Mouse (Mus musculus) limb, embryonic 10.5 days (tissue): ENCODE data around the gene Spdye4b. TPM values are rescaled to one million over a fixed set of nuclear protein-coding genes. Genes with fewer than 3 reads are reported as not detected.
"Not testable (repeated sequence)": the region's sequence is repeated elsewhere in the genome, so short reads cannot be mapped to it uniquely, and the experiment has no call there.

Experiments used
- DNase-seq: peaks from one replicate; pipeline ENCODE4 v3.0.0-alpha.2; 2017; ENCODE audit warnings: low spot score
- H3K27ac ChIP-seq: fragments of 300-500 bp; sonication (generic); 2 replicates; pipeline ENCODE4 v1.5.1; 2016; ENCODE audit warnings: mild to moderate bottlenecking
- H3K27me3 ChIP-seq: fragments of 300-500 bp; sonication (generic); 2 replicates; pipeline ENCODE4 v1.6.1; 2016; ENCODE audit warnings: low read depth, mild to moderate bottlenecking; ENCODE audit not compliant: poor library complexity, severe bottlenecking
- H3K36me3 ChIP-seq: fragments of 300-500 bp; sonication (generic); 2 replicates; pipeline ENCODE4 v1.6.1; 2016; ENCODE audit warnings: mild to moderate bottlenecking, moderate library complexity
- H3K4me1 ChIP-seq: fragments of 300-500 bp; sonication (generic); 2 replicates; pipeline ENCODE4 v1.6.1; 2016
- H3K4me3 ChIP-seq: fragments of 300-500 bp; sonication (generic); 2 replicates; pipeline ENCODE4 v1.5.1; 2016; ENCODE audit warnings: mild to moderate bottlenecking, moderate library complexity
- H3K9me3 ChIP-seq: fragments of 300-500 bp; sonication (generic); replicated peaks from 2 replicates; pipeline ENCODE4 v1.6.1; 2016; ENCODE audit warnings: mild to moderate bottlenecking
- WGBS: fragments of 180-500 bp; shearing (Covaris S2); methylation state at CpG from one replicate; pipeline ENCODE4 v1.1.7; 2016; 5-methylcytosine and 5-hydroxymethylcytosine counted together
- polyA plus RNA-seq: library from polyadenylated mRNA; unstranded; fragments of >200 nt; fragmentation: Nextera tagmentation; extraction: Ambion mirVana; gene quantifications from 2 replicates; pipeline ENCODE4 v1.2.1, GENCODE M21; 2016

Spdye4b gene
- polyA plus RNA-seq, 1 experiment from 2014 or later: not detected

DNA sequence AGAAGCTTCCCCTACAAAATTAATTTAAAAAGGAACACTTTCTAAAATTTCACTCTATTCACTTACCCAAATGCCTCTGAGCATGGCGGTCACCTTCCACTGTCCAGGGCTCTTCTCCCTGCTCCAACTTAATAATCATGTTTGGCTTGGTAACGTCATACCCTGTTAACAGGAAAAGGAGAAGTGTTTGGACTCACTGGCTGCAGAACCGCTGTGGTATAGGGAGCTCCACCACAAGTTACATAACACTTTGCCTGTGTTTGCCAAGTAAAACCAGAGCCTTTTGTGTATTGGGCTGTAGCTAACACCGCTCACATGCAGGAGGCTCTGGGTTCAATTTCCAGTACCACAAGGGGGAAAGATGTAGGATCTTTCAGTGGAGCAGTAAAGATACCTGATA lies 4.8 kb upstream of the Spdye4b start:
- H3K4me1 ChIP-seq: peaks cover 10% of the 10 kb centered on the region
- 95% methylated on average over 4 of the region's 4 CpGs for WGBS
- H3K27me3 ChIP-seq: no peaks in the 10 kb centered on the region
- peaks cover 80% of the 10 kb centered on the region for H3K36me3 ChIP-seq
- H3K9me3 ChIP-seq: no peaks in the 10 kb centered on the region; the same call in 1 of the 2 replicates
- no peak overlapping the region for H3K27ac ChIP-seq
- DNase-seq: no peak
- no peak overlapping the region for H3K4me3 ChIP-seq

GRCm38 (mm10) chr5:143177541-143178200 lies 3.1 kb upstream of the Spdye4b start:
- no peak overlapping the region for H3K27ac ChIP-seq

DNA sequence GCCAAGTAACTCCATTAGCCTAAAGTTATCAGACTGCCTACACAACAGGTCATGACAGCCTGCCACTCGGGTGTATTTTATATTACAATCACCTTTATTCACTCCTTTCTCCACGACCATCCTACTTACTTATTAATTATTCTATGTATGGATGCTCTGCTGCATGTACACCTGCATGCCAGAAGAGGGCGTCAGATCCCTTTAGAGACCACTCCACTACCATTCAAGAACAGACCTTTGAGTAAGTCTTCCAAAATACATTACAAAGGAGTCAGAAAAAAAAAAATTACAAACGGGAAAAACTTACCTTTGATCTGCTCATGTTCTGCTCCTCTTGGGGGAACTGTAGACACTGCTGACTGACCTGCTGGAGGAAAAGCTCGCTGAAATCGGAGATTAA lies 1.6 kb upstream of the Spdye4b start:
- Histone ChIP-seq H3K36me3 (peaks cover 48% of the 10 kb centered on the region), H3K27ac (no peak overlapping the region), H3K9me3 (no peaks in the 10 kb centered on the region), H3K4me1 (peaks cover 10% of the 10 kb centered on the region), H3K4me3 (peak overlapping the region; percentile 92; the same call in 1 of the 2 replicates), H3K27me3 (no peaks in the 10 kb centered on the region)
- no peak for DNase-seq
- WGBS: 49% methylated on average over 6 of the region's 6 CpGs

More at GRCm38 (mm10) chr5:143177541-143178200, 3.1 kb upstream of the Spdye4b start:
- no peak overlapping the region for H3K4me3 ChIP-seq
- H3K4me1 ChIP-seq: peaks cover 10% of the 10 kb centered on the region
- H3K36me3 ChIP-seq: peaks cover 63% of the 10 kb centered on the region
- WGBS: 88% methylated on average over 3 of the region's 3 CpGs
- no peaks in the 10 kb centered on the region for H3K27me3 ChIP-seq
- no peak for DNase-seq
- H3K9me3 ChIP-seq: no peaks in the 10 kb centered on the region; the same call in 1 of the 2 replicates

DNA sequence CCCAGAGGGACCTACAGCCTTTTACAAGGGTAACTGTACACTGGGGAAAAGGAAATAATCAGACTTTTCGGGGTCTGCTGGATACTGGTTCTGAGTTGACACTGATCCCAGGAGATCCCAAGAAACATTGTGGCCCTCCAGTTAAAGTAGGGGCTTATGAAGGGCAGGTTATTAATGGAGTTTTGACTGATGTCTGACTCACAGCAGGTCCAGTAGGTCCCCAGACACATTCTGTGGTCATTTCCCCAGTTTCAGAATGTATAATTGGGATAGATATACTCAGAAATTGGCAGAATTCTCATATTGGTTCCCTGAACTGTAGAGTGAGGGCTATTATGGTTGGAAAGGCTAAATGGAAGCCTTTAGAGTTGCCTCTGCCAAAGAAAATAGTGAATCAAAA lies 7.2 kb downstream of the Spdye4b start:
- H3K4me3 ChIP-seq, H3K4me1 ChIP-seq, H3K27ac ChIP-seq, H3K36me3 ChIP-seq, H3K9me3 ChIP-seq, DNase-seq, H3K27me3 ChIP-seq: not testable (repeated sequence)
- WGBS: 82% methylated on average over 1 of the region's 1 CpGs

GRCm38 (mm10) chr5:143192806-143193205 lies 12.0 kb downstream of the Spdye4b start:
- H3K9me3 ChIP-seq: no peaks in the 10 kb centered on the region
- WGBS: 91% methylated on average over 8 of the region's 8 CpGs
- H3K27me3 ChIP-seq: no peaks in the 10 kb centered on the region
- no peaks in the 10 kb centered on the region for H3K36me3 ChIP-seq
- H3K4me3 ChIP-seq: no peak overlapping the region
- no peaks in the 10 kb centered on the region for H3K4me1 ChIP-seq
- no peak overlapping the region for H3K27ac ChIP-seq
- no peak for DNase-seq

DNA sequence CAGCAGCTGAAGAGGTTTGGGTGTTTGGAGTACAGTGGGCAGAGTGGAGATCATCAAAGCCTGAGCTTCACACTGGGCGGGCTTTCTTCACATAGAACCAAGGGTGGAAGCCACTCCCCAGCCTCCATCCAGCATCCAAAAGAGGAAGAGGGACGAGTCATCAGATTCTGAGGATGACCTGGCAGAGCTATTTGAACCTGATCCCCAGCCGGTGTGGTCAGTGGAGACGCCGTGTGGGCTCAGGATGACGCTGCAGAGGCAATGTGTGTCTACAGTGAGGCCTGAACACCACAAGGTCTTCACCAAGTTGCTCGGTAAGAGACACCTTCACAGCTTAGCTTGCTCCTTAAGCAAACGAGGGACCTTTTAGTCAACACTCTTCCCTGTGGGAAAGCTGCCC lies 13.9 kb downstream of the Spdye4b start:
- H3K27ac ChIP-seq, DNase-seq, H3K9me3 ChIP-seq, H3K36me3 ChIP-seq, H3K27me3 ChIP-seq, H3K4me1 ChIP-seq, H3K4me3 ChIP-seq: not testable (repeated sequence)
- 67% methylated on average over 8 of the region's 8 CpGs for WGBS

GRCm38 (mm10) chr5:143195166-143195565 lies 14.3 kb downstream of the Spdye4b start:
- Histone ChIP-seq H3K9me3 (no peaks in the 10 kb centered on the region), H3K27me3 (no peaks in the 10 kb centered on the region), H3K36me3 (no peaks in the 10 kb centered on the region), H3K27ac (no peak overlapping the region), H3K4me1 (no peaks in the 10 kb centered on the region), H3K4me3 (no peak overlapping the region)
- 75% methylated on average over 2 of the region's 2 CpGs for WGBS
- DNase-seq: no peak

DNA sequence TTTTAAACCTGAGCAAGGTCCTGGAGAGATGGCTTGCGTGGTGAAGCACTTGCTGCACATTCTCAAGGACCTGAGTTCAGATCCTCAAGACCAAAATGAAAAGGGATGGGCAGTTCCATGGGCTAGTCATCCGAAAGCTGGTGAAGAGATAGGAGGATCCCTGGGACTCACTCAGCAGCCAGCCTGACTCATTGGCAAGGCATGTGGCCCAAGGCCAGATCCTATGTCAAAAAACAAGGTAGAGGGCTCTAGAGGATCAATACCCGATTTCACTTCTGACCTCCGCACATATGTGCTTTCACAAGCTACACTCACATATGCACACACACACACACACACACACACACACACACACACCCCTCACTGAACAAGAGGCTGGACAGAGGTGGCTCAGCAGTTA lies 15.7 kb downstream of the Spdye4b start:
- Histone ChIP-seq H3K36me3 (no peaks in the 10 kb centered on the region), H3K27me3 (no peaks in the 10 kb centered on the region), H3K4me3 (no peak overlapping the region), H3K9me3 (no peaks in the 10 kb centered on the region), H3K27ac (no peak overlapping the region), H3K4me1 (no peaks in the 10 kb centered on the region)
- WGBS: 93% methylated on average over 4 of the region's 4 CpGs
- no peak for DNase-seq

DNA sequence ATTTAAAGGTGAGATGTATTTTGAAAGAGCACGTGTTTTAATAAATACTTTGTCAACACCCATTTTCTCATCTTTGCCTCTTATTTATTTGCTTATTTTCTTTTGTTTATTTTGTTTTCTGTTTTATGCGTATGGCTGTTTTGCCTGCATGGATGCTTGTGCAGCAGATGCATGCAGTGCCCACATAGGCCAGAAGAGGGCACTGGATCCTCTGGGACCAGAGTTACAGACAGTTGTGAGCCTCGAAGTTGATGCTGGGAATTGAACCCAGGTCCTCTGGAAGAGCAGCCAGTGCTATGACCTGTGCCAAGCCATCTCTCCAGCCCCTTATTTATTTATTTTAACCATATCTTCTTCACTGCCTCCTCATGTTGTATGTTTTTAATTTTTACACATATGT lies 24.2 kb downstream of the Spdye4b start:
- H3K27me3 ChIP-seq: no peaks in the 10 kb centered on the region
- no peak overlapping the region for H3K27ac ChIP-seq
- 78% methylated on average over 3 of the region's 3 CpGs for WGBS
- H3K4me3 ChIP-seq: no peak overlapping the region
- no peaks in the 10 kb centered on the region for H3K36me3 ChIP-seq
- no peak for DNase-seq
- no peaks in the 10 kb centered on the region for H3K4me1 ChIP-seq
- peaks cover 6% of the 10 kb centered on the region; the same call in 1 of the 2 replicates for H3K9me3 ChIP-seq

- no peaks in the 10 kb centered on the region for H3K36me3 ChIP-seq
- H3K4me3 ChIP-seq: no peak overlapping the region
- H3K9me3 ChIP-seq: peaks cover 2% of the 10 kb centered on the region; the same call in 1 of the 2 replicates
- no peak overlapping the region for H3K27ac ChIP-seq
- no peaks in the 10 kb centered on the region for H3K27me3 ChIP-seq
- 68% methylated on average over 2 of the region's 2 CpGs for WGBS
- H3K4me1 ChIP-seq: no peaks in the 10 kb centered on the region
- DNase-seq: no peak
These were observed 33.0 kb downstream of the Spdye4b start for GRCm38 (mm10) chr5:143213832-143214231.

GRCm38 (mm10) chr5:143220996-143221395 lies 40.2 kb downstream of the Spdye4b start:
- Histone ChIP-seq H3K36me3 (no peaks in the 10 kb centered on the region), H3K4me3 (no peak overlapping the region), H3K4me1 (no peaks in the 10 kb centered on the region), H3K9me3 (no peaks in the 10 kb centered on the region), H3K27ac (no peak overlapping the region), H3K27me3 (no peaks in the 10 kb centered on the region)
- WGBS: 83% methylated on average over 5 of the region's 5 CpGs
- no peak for DNase-seq

- DNase-seq: no peak
- Histone ChIP-seq H3K4me1 (no peaks in the 10 kb centered on the region), H3K27me3 (no peaks in the 10 kb centered on the region), H3K36me3 (no peaks in the 10 kb centered on the region), H3K27ac (no peak overlapping the region), H3K4me3 (no peak overlapping the region), H3K9me3 (no peaks in the 10 kb centered on the region)
- 78% methylated on average over 1 of the region's 1 CpGs for WGBS
These were observed 41.5 kb downstream of the Spdye4b start for GRCm38 (mm10) chr5:143222287-143222686.

DNA sequence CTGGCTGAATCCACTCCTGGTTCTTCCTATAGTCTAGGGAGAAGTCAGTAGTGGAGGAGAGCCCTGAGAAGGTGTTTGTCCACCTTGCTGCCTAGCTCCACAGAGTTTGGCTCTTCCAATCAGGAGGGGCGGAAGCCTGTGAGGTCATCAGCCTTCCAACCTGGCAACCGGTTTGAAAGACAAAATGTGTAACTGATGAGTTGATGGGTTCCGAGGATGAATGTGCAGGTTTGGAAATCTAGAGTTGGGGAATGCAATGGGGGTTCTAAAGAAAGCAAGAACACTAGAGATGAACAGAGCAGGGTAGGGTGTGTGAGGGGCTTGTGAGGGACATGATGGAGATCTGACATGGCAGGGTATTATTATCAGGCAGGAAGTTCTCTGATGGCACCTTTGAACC lies 46.0 kb downstream of the Spdye4b start, which contains the start of gene Spdye4a:
TSS of gene Spdye4a (minus strand) at position 101 of the 400 bp plus-strand sequence.
- Histone ChIP-seq H3K27ac (no peak within 1 kb of the TSS), H3K9me3 (no peaks in the 10 kb centered on the region), H3K36me3 (no peaks in the 10 kb centered on the region), H3K27me3 (no peaks in the 10 kb centered on the region), H3K4me1 (no peaks in the 10 kb centered on the region), H3K4me3 (no peak within 1 kb of the TSS)
- 88% methylated on average over 3 of the region's 3 CpGs for WGBS
- DNase-seq: no peak
